Mouse (Mus musculus) ES-E14 (cell line): ENCODE data around the gene Maff. TPM values are rescaled to one million over a fixed set of nuclear protein-coding genes. Genes with fewer than 3 reads are reported as not detected.

Source experiments
- DNase-seq: peaks from one replicate; pipeline ENCODE4 v3.0.0-alpha.2; 2013; ENCODE audit warnings: low read depth, low spot score
- H3K27ac ChIP-seq: 2 replicates; pipeline ENCODE4 v1.5.1; 2012; ENCODE audit warnings: low read depth, mild to moderate bottlenecking, low read length, moderate library complexity, mixed read lengths; ENCODE audit not compliant: poor library complexity, insufficient read depth, severe bottlenecking
- H3K36me3 ChIP-seq: 2 replicates; pipeline ENCODE4 v1.6.1; 2012; ENCODE audit warnings: mild to moderate bottlenecking, low read length, moderate library complexity, mixed read lengths; ENCODE audit not compliant: control insufficient read depth, poor library complexity, insufficient read depth, severe bottlenecking
- H3K4me1 ChIP-seq, 2 experiments: fragments of 150-350 bp in 1 of 2; sonication (generic) in 1 of 2; 2 replicates each; pipeline ENCODE4 v1.6.1; 2012; ENCODE audit warnings: low read length in 2 of 2, mild to moderate bottlenecking in 1 of 2, mixed read lengths in 1 of 2; ENCODE audit not compliant: control insufficient read depth in 2 of 2, insufficient read depth in 2 of 2, poor library complexity in 1 of 2
- H3K4me3 ChIP-seq, 2 experiments: fragments of 150-350 bp in 1 of 2; sonication (generic) in 1 of 2; 2 replicates each; pipeline ENCODE4 v1.5.1; 2012; ENCODE audit warnings: low read length in 2 of 2, low read depth in 1 of 2, mild to moderate bottlenecking in 1 of 2, mixed read lengths in 1 of 2; ENCODE audit not compliant: insufficient read depth in 1 of 2, poor library complexity in 1 of 2, severe bottlenecking in 1 of 2
- H3K9ac ChIP-seq: 2 replicates; pipeline ENCODE4 v1.6.1; 2012; ENCODE audit warnings: low read depth, mild to moderate bottlenecking, low read length, mixed read lengths; ENCODE audit not compliant: poor library complexity, insufficient read depth, severe bottlenecking
- H3K9me3 ChIP-seq: fragments of 150-350 bp; sonication (generic); 2 replicates; pipeline ENCODE4 v1.6.1; 2012; ENCODE audit warnings: low read depth, mild to moderate bottlenecking, low read length; ENCODE audit not compliant: control insufficient read depth, insufficient read depth
- CHD2 ChIP-seq: IDR thresholded peaks from 2 replicates; pipeline ENCODE4 v1.6.1; 2014; ENCODE audit warnings: mild to moderate bottlenecking, low read depth, low read length, inconsistent platforms
- HCFC1 ChIP-seq: IDR thresholded peaks from 2 replicates; pipeline ENCODE4 v1.6.1; 2012; ENCODE audit warnings: low read length, inconsistent platforms, borderline replicate concordance; ENCODE audit not compliant: insufficient read depth
- MAFK ChIP-seq: IDR thresholded peaks from 2 replicates; pipeline ENCODE4 v1.6.1; 2014; ENCODE audit warnings: mild to moderate bottlenecking, low read depth, low read length, inconsistent platforms; ENCODE audit not compliant: insufficient read depth
- ZC3H11A ChIP-seq: IDR thresholded peaks from 2 replicates; pipeline ENCODE4 v1.6.1; 2012; ENCODE audit warnings: low read depth, mild to moderate bottlenecking, inconsistent platforms, low read length, borderline replicate concordance
- ZNF384 ChIP-seq: IDR thresholded peaks from 2 replicates; pipeline ENCODE4 v1.6.1; 2012; ENCODE audit warnings: low read depth, low read length, inconsistent platforms
- in situ Hi-C, 2 experiments: fragments of 600-800 bp; cut with MboI; formaldehyde crosslinking; loops; one replicate each; pipeline ENCODE4 v1.15.1; 2025; ENCODE audit warnings: low sequenced_read_pairs in 2 of 2, inconsistent platforms in 1 of 2; ENCODE audit not compliant: unreplicated experiment in 2 of 2
- total RNA-seq: library from RNA; depleted of rRNA; stranded (reverse); fragments of 300-350 nt; gene quantifications from 2 replicates; pipeline ENCODE4 v1.2.3, GENCODE M21; 2012

Maff gene
- total RNA-seq, 1 experiment, result 13.2 TPM

DNA sequence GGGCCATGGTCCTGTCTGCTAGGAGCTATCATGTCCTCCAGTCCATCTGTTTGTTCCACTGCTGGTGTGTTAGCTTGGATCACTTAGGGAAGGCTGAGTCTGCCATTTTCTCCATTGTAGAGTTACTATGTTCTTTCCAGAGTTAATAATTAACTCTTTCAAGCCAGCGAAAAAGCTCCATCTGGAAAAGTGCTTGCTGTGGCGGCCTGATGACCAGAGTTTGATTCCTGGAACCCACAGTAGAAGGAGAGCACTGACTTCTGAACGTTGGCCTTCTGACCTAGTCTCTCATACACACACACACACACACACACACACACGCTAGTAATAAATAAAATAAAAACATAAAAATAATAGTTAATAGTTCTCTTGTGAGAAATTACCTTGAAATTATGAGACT, 1.8 kb upstream of the Maff start:
- H3K4me1 ChIP-seq, result peaks cover 3 to 6% of the 10 kb centered on the region in 2 experiments; a peak in 2 of 4 replicates
- H3K9ac ChIP-seq, result no peak overlapping the region
- no peak for DNase-seq
- no peak overlapping the region for H3K4me3 ChIP-seq
- H3K9me3 ChIP-seq, result no peaks in the 10 kb centered on the region
- TF ChIP-seq CHD2 (no peak), ZNF384 (no peak), ZC3H11A (no peak), MAFK (no peak), HCFC1 (no peak)
- no peak overlapping the region for H3K27ac ChIP-seq
- in situ Hi-C loops, result no loop called here
- H3K36me3 ChIP-seq, result no peaks in the 10 kb centered on the region

DNA sequence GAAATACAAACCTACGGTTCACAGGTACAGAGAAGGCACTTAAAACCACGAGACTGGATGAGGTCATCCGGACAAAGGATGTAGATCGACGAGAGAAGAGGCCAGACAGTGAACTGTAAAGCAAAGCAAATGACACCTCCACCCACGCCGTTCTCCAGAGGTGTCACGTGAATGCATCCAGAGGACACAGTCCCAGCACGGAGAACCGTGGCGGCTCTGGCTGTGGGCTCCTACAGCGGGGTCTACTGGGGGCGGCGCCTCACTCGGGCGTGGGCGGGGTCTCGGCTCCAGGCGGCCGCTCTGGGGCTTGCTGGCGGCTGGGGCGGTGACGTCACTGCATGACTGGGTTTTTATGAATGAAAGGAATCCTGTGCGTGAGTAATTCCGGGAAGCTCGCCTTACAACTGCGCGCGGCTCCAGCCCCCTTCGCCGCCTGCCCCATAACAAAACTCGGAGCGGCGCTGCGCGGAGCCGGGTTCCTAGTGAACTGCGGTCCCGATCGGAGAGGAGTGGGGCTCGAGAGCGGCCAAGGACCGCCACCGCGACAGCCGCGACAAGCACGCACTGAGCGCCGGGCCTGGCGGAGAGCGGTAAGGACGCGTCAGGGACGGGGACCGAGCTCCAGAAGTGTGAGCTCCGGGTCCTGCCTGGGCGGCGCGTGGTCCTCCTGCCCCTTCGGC, 884 bp downstream of the Maff start:
- DNase-seq, result peak; percentile 93
- Histone ChIP-seq H3K4me1 (peaks cover 3 to 26% of the 10 kb centered on the region in 2 experiments; a peak in 3 of 4 replicates), H3K9ac (peak overlapping the region; percentile 95), H3K27ac (peak overlapping the region; percentile 91; the same call in 1 of the 2 replicates), H3K36me3 (no peaks in the 10 kb centered on the region), H3K9me3 (no peaks in the 10 kb centered on the region), H3K4me3 (peak overlapping the region; percentile 87 to 97)
- TF ChIP-seq ZNF384 (no peak), MAFK (peak; percentile 68)
- in situ Hi-C loops, result no loop called here

DNA sequence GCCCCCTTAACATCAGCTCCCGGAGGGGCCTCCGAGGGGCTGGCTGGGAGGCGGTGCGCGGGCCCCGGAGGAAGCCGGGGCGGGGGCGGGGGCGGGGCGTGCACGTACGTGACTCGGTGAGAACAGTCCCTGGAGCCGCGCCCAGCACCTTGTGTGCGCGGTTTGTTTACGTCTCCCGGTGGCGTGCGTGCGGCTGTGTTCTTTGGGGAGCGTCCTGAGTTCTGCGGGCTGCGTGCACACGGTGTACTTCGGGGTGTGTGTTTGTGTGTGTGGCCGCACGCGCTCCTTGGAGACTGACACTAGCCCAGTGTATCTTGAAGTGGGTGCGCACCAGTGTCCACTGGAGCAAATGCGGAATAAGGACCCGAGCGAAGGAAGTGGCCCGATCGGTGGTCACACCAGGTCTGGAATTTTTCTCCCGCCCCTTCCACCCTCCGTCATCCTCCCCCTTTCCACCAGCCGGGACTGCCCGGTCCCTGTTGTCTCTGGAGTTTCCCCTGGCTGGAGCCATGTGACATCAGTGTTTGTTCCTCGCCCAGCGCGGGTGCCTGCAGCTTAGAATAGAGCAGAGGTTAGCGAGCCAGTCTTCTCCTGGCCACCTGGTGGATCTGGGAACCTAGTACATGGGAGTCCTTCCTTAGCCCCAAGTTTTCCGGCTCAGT, 1.6 kb downstream of the Maff start:
- in situ Hi-C loops, result no loop called here
- TF ChIP-seq HCFC1 (no peak), CHD2 (no peak), ZC3H11A (no peak), MAFK (no peak), ZNF384 (no peak)
- H3K4me1 ChIP-seq, result peaks cover 6 to 32% of the 10 kb centered on the region in 2 experiments
- no peaks in the 10 kb centered on the region for H3K9me3 ChIP-seq
- no peaks in the 10 kb centered on the region for H3K36me3 ChIP-seq
- H3K4me3 ChIP-seq, result peak overlapping the region; percentile 87 to 97
- DNase-seq, result no peak
- peak overlapping the region; percentile 95 for H3K9ac ChIP-seq
- H3K27ac ChIP-seq, result peak overlapping the region; percentile 91; the same call in 1 of the 2 replicates

DNA sequence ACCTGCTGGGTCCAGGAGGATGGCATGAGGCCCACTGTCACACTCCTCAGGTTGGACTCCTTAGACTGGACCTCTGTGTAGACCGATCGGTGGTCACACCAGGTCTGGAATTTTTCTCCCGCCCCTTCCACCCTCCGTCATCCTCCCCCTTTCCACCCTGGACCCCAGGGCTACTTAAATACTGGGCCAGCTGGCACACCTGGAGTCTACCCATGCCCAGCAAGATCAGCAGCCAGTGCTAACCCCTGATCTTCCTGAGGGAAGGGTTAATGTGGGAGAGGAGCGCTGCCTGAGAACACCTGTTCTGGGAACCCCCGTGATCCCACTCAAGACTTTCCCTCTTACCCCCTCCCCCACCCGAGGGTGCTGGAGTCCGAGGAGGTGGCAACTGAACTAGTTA, 2.2 kb downstream of the Maff start:
- H3K9ac ChIP-seq, result peak overlapping the region; percentile 95

More for the DNA sequence above, 2.2 kb downstream of the Maff start:
- H3K9me3 ChIP-seq, result no peaks in the 10 kb centered on the region
- DNase-seq, result no peak
- H3K36me3 ChIP-seq, result no peaks in the 10 kb centered on the region
- no peak for TF ChIP-seq ZNF384
- no peak for TF ChIP-seq ZC3H11A
- no peak for TF ChIP-seq MAFK
- no peak for TF ChIP-seq CHD2
- no peak overlapping the region for H3K27ac ChIP-seq
- peak overlapping the region; percentile 87 to 97; a peak in 3 of 4 replicates for H3K4me3 ChIP-seq
- in situ Hi-C loops, result no loop called here
- H3K4me1 ChIP-seq, result peaks cover 7 to 32% of the 10 kb centered on the region in 2 experiments
